Mouse (Mus musculus): Measurements from ENCODE around the gene Rpia.

Rpia gene

GRCm38 (mm10) chr6:70805267-70805666 lies 13.2 kb upstream of the Rpia start:
- DNase-seq (ENCODE audit: low spot score in 2 of 2) = peak; percentile 50 to 81

GRCm38 (mm10) chr6:70804632-70805031 lies 12.6 kb upstream of the Rpia start:
- peak in 1 of 2 experiments; percentile 37 for DNase-seq (ENCODE audit: low spot score in 2 of 2)

GRCm38 (mm10) chr6:70797581-70798251 lies 5.7 kb upstream of the Rpia start:
- DNase-seq (ENCODE audit: low spot score in 2 of 2) = peak; percentile 55 to 83

- no peak for DNase-seq (ENCODE audit: low spot score in 2 of 2)
These were observed 4.9 kb upstream of the Rpia start for GRCm38 (mm10) chr6:70796940-70797339.

GRCm38 (mm10) chr6:70792644-70793043 lies 612 bp upstream of the Rpia start:
- DNase-seq (ENCODE audit: low spot score in 2 of 2) = no peak

- DNase-seq (ENCODE audit: low spot score in 2 of 2) = peak in 1 of 2 experiments; percentile 28
These were observed 925 bp downstream of the Rpia start for GRCm38 (mm10) chr6:70790852-70791761.

GRCm38 (mm10) chr6:70790034-70790650 lies 1.9 kb downstream of the Rpia start:
- DNase-seq (ENCODE audit: low spot score in 2 of 2) = no peak

GRCm38 (mm10) chr6:70789134-70789533 lies 2.9 kb downstream of the Rpia start:
- DNase-seq (ENCODE audit: low spot score in 2 of 2) = no peak

GRCm38 (mm10) chr6:70787524-70787923 lies 4.5 kb downstream of the Rpia start:
- DNase-seq (ENCODE audit: low spot score in 2 of 2) = no peak

GRCm38 (mm10) chr6:70785852-70786251 lies 6.2 kb downstream of the Rpia start:
- no peak for DNase-seq (ENCODE audit: low spot score in 2 of 2)

GRCm38 (mm10) chr6:70784811-70785210 lies 7.2 kb downstream of the Rpia start:
- no peak for DNase-seq (ENCODE audit: low spot score in 2 of 2)

GRCm38 (mm10) chr6:70781336-70781735 lies 10.7 kb downstream of the Rpia start:
- no peak for DNase-seq (ENCODE audit: low spot score in 2 of 2)

- no peak for DNase-seq (ENCODE audit: low spot score in 2 of 2)
These were observed 17.7 kb downstream of the Rpia start for GRCm38 (mm10) chr6:70774372-70774771.

GRCm38 (mm10) chr6:70773769-70774168 lies 18.3 kb downstream of the Rpia start:
- DNase-seq (ENCODE audit: low spot score in 2 of 2) = no peak

GRCm38 (mm10) chr6:70768769-70769168 lies 23.3 kb downstream of the Rpia start:
- peak; percentile 71 to 84 for DNase-seq (ENCODE audit: low spot score in 2 of 2)

GRCm38 (mm10) chr6:70765076-70765475 lies 27.0 kb downstream of the Rpia start:
- no peak for DNase-seq (ENCODE audit: low spot score in 2 of 2)

- peak in 1 of 2 experiments; percentile 24 for DNase-seq (ENCODE audit: low spot score in 2 of 2)
These were observed 27.5 kb downstream of the Rpia start for GRCm38 (mm10) chr6:70764551-70764950.

- no peak for DNase-seq (ENCODE audit: low spot score in 2 of 2)
These were observed 28.2 kb downstream of the Rpia start for GRCm38 (mm10) chr6:70763881-70764280.

GRCm38 (mm10) chr6:70762659-70763058 lies 29.4 kb downstream of the Rpia start:
- peak; percentile 43 to 53 for DNase-seq (ENCODE audit: low spot score in 2 of 2)

- DNase-seq (ENCODE audit: low spot score in 2 of 2) = no peak
These were observed 31.1 kb downstream of the Rpia start for GRCm38 (mm10) chr6:70760951-70761350.

GRCm38 (mm10) chr6:70754833-70755232 lies 37.2 kb downstream of the Rpia start:
- no peak for DNase-seq (ENCODE audit: low spot score in 2 of 2)

GRCm38 (mm10) chr6:70752351-70752750 lies 39.7 kb downstream of the Rpia start:
- DNase-seq (ENCODE audit: low spot score in 2 of 2) = peak in 1 of 2 experiments; percentile 48

All from thymus, postnatal 10 days (tissue).